Mouse (Mus musculus) CH12.LX (cell line): ENCODE results near the gene Vta1. TPM values are rescaled to one million over a fixed set of nuclear protein-coding genes. Genes with fewer than 3 reads are reported as not detected.

Source experiments
- DNase-seq: peaks from one replicate; pipeline ENCODE4 v3.0.0-alpha.2; 2013; ENCODE audit errors: extremely low read depth
- H3K27ac ChIP-seq: 2 replicates; pipeline ENCODE4 v1.5.1; 2012; ENCODE audit warnings: low read depth, mild to moderate bottlenecking, control low read depth, moderate library complexity; ENCODE audit not compliant: insufficient read depth
- H3K27me3 ChIP-seq: replicated peaks from 2 replicates; pipeline ENCODE3; 2012; ENCODE audit warnings: inconsistent platforms
- H3K36me3 ChIP-seq, 2 experiments: replicated peaks in 1 of 2; 2 replicates each; pipeline versions ENCODE3 to v1.6.1; 2012; ENCODE audit warnings: inconsistent platforms in 1 of 2, low read length in 1 of 2, mild to moderate bottlenecking in 1 of 2, mixed read lengths in 1 of 2, moderate library complexity in 1 of 2; ENCODE audit not compliant: control insufficient read depth in 1 of 2, insufficient read depth in 1 of 2
- H3K4me1 ChIP-seq, 2 experiments: 2 replicates each; pipeline ENCODE4 v1.6.1; 2012; ENCODE audit warnings: inconsistent platforms in 1 of 2, moderate library complexity in 1 of 2; ENCODE audit not compliant: insufficient read depth in 2 of 2, control insufficient read depth in 1 of 2
- H3K4me2 ChIP-seq: 2 replicates; pipeline ENCODE4 v1.6.1; 2012; ENCODE audit warnings: low read depth, mild to moderate bottlenecking, control low read depth; ENCODE audit not compliant: poor library complexity, insufficient read depth, severe bottlenecking
- H3K4me3 ChIP-seq, 3 experiments: fragments of 150-350 bp in 1 of 3; sonication (generic) in 1 of 3; replicated peaks in 1 of 3; 2 replicates each; pipeline versions ENCODE3 to v1.5.1; 2011 to 2012; ENCODE audit warnings: low read depth in 2 of 3, low read length in 2 of 3, mild to moderate bottlenecking in 2 of 3, moderate library complexity in 2 of 3, control low read depth in 1 of 3, improper control_type of control experiment in 1 of 3, inconsistent platforms in 1 of 3, mixed read lengths in 1 of 3; ENCODE audit not compliant: poor library complexity in 1 of 3
- H3K79me2 ChIP-seq: replicated peaks from 2 replicates; pipeline ENCODE4 v1.6.1; 2012; ENCODE audit warnings: mild to moderate bottlenecking, moderate library complexity; ENCODE audit not compliant: control insufficient read depth, poor library complexity, insufficient read depth, severe bottlenecking; ENCODE audit errors: extremely low read depth
- H3K9ac ChIP-seq: 2 replicates; pipeline ENCODE4 v1.6.1; 2012; ENCODE audit warnings: low read depth, mild to moderate bottlenecking, control low read depth, moderate library complexity; ENCODE audit not compliant: insufficient read depth
- H3K9me3 ChIP-seq: replicated peaks from 2 replicates; pipeline ENCODE3; 2012; ENCODE audit warnings: low read length, inconsistent platforms, mixed read lengths
- BHLHE40 ChIP-seq: IDR thresholded peaks from 2 replicates; pipeline ENCODE4 v1.6.1; 2011; ENCODE audit warnings: mild to moderate bottlenecking, low read depth, low read length, improper control_type of control experiment
- CHD1 ChIP-seq: IDR thresholded peaks from 2 replicates; pipeline ENCODE4 v1.6.1; 2012; ENCODE audit warnings: low read depth, low read length, improper control_type of control experiment, inconsistent platforms
- CHD2 ChIP-seq: IDR thresholded peaks from 2 replicates; pipeline ENCODE4 v1.6.1; 2011; ENCODE audit warnings: low read length, improper control_type of control experiment
- ELF1 ChIP-seq: IDR thresholded peaks from 2 replicates; pipeline ENCODE4 v1.6.1; 2014; ENCODE audit warnings: low read depth, mild to moderate bottlenecking, inconsistent platforms, low read length, improper control_type of control experiment
- ETS1 ChIP-seq: conservative IDR thresholded peaks from 2 replicates; pipeline ENCODE4 v1.6.1; 2012; ENCODE audit warnings: low read depth, mild to moderate bottlenecking, inconsistent platforms, low read length, improper control_type of control experiment, moderate library complexity
- GABPA ChIP-seq: IDR thresholded peaks from 2 replicates; pipeline ENCODE4 v1.6.1; 2012; ENCODE audit warnings: low read depth, low read length, improper control_type of control experiment, inconsistent platforms; ENCODE audit not compliant: insufficient replicate concordance
- HCFC1 ChIP-seq: IDR thresholded peaks from 2 replicates; pipeline ENCODE4 v1.6.1; 2012; ENCODE audit warnings: low read depth, mild to moderate bottlenecking, inconsistent platforms, low read length, improper control_type of control experiment
- JUN ChIP-seq: IDR thresholded peaks from 2 replicates; pipeline ENCODE4 v1.6.1; 2011; ENCODE audit warnings: low read depth, mild to moderate bottlenecking, low read length, improper control_type of control experiment, moderate library complexity; ENCODE audit not compliant: insufficient read depth
- JUND ChIP-seq: conservative IDR thresholded peaks from 2 replicates; pipeline ENCODE4 v1.6.1; 2011; ENCODE audit warnings: low read depth, low read length, improper control_type of control experiment
- KAT2A ChIP-seq: IDR thresholded peaks from 2 replicates; pipeline ENCODE4 v1.6.1; 2012; ENCODE audit warnings: low read length, improper control_type of control experiment, inconsistent platforms; ENCODE audit not compliant: insufficient replicate concordance
- MAFK ChIP-seq: IDR thresholded peaks from 2 replicates; pipeline ENCODE4 v1.6.1; 2011; ENCODE audit warnings: low read length, improper control_type of control experiment; ENCODE audit not compliant: insufficient replicate concordance
- MAZ ChIP-seq: IDR thresholded peaks from 2 replicates; pipeline ENCODE4 v1.6.1; 2012; ENCODE audit warnings: low read depth, mild to moderate bottlenecking, inconsistent platforms, low read length, improper control_type of control experiment, moderate library complexity
- NELFE ChIP-seq: IDR thresholded peaks from 2 replicates; pipeline ENCODE4 v1.6.1; 2011; ENCODE audit warnings: low read depth, low read length, improper control_type of control experiment
- NRF1 ChIP-seq: IDR thresholded peaks from 2 replicates; pipeline ENCODE4 v1.6.1; 2014; ENCODE audit warnings: low read depth, mild to moderate bottlenecking, inconsistent platforms, low read length, improper control_type of control experiment, moderate library complexity
- PAX5 ChIP-seq: IDR thresholded peaks from 2 replicates; pipeline ENCODE4 v1.6.1; 2012; ENCODE audit warnings: low read length, inconsistent platforms, mixed read lengths
- POLR2A ChIP-seq: IDR thresholded peaks from 2 replicates; pipeline ENCODE4 v1.6.1; 2011; ENCODE audit warnings: low read depth, mild to moderate bottlenecking, improper control_type of control experiment, low read length
- SMC3 ChIP-seq: IDR thresholded peaks from 2 replicates; pipeline ENCODE4 v1.6.1; 2011; ENCODE audit warnings: low read depth, low read length, improper control_type of control experiment
- TBP ChIP-seq: conservative IDR thresholded peaks from 2 replicates; pipeline ENCODE4 v1.6.1; 2011; ENCODE audit warnings: low read depth, low read length, improper control_type of control experiment
- TCF12 ChIP-seq: IDR thresholded peaks from 2 replicates; pipeline ENCODE4 v1.6.1; 2014; ENCODE audit warnings: low read depth, mild to moderate bottlenecking, inconsistent platforms, low read length, improper control_type of control experiment
- USF1 ChIP-seq: IDR thresholded peaks from 2 replicates; pipeline ENCODE4 v1.6.1; 2014; ENCODE audit warnings: low read depth, mild to moderate bottlenecking, inconsistent platforms, low read length, improper control_type of control experiment
- USF2 ChIP-seq: conservative IDR thresholded peaks from 2 replicates; pipeline ENCODE4 v1.6.1; 2011; ENCODE audit warnings: low read depth, low read length, improper control_type of control experiment
- ZKSCAN1 ChIP-seq: IDR thresholded peaks from 2 replicates; pipeline ENCODE4 v1.6.1; 2012; ENCODE audit warnings: low read depth, inconsistent platforms, low read length, improper control_type of control experiment, borderline replicate concordance
- ZMIZ1 ChIP-seq: IDR thresholded peaks from 2 replicates; pipeline ENCODE4 v1.6.1; 2012; ENCODE audit warnings: low read depth, mild to moderate bottlenecking, inconsistent platforms, low read length, improper control_type of control experiment
- ZNF384 ChIP-seq: IDR thresholded peaks from 2 replicates; pipeline ENCODE4 v1.6.1; 2012; ENCODE audit warnings: low read depth, low read length, improper control_type of control experiment, inconsistent platforms
- dilution Hi-C: fragments of 300-500 bp; cut with MboI; formaldehyde crosslinking; loops from 2 replicates; pipeline ENCODE4 v1.14.3; 2020; ENCODE audit warnings: low sequenced_read_pairs; ENCODE audit not compliant: extremely low pct_unique_long_range_greater_than_20kb, extremely low pct_ligation_motif_present
- in situ Hi-C: fragments of 300-500 bp; cut with MboI; formaldehyde crosslinking; loops from 3 replicates; pipeline ENCODE4 v1.14.3; 2019; ENCODE audit warnings: low sequenced_read_pairs, low pct_ligation_motif_present, low pct_unique_long_range_greater_than_20kb, mixed read lengths
- polyA plus RNA-seq: library from polyadenylated mRNA; unstranded; fragments of >175 nt; gene quantifications from 2 replicates; pipeline ENCODE4 v1.2.1, GENCODE M21; 2012; ENCODE audit warnings: low read depth; ENCODE audit not compliant: insufficient read length
- total RNA-seq, 2 experiments: library from RNA; depleted of rRNA; stranded (reverse); fragments of 300-350 nt in 1 of 2; fragments of >200 nt in 1 of 2; gene quantifications; 2 replicates each; pipeline ENCODE4 v1.2.3; 2012 to 2014

Vta1 gene
- total and polyA plus RNA-seq, 3 experiments = 50.0 to 91.7 (median 82.1) TPM

- H3K4me3 ChIP-seq = no peak overlapping the region
- in situ Hi-C loops = no loop called here
- dilution Hi-C loops = no loop called here
- H3K9ac ChIP-seq = no peak overlapping the region
- H3K4me1 ChIP-seq = no peaks in the 10 kb centered on the region
- TF ChIP-seq BHLHE40 (no peak), MAZ (no peak), PAX5 (no peak), NRF1 (no peak), TBP (no peak), ZKSCAN1 (no peak), ZMIZ1 (no peak), NELFE (no peak), TCF12 (no peak), POLR2A (no peak), MAFK (no peak), USF2 (no peak), USF1 (no peak), CHD2 (no peak)
- H3K27ac ChIP-seq = no peak overlapping the region
- no peak overlapping the region for H3K4me2 ChIP-seq
- no peaks in the 10 kb centered on the region for H3K27me3 ChIP-seq
- no peaks in the 10 kb centered on the region for H3K9me3 ChIP-seq
- H3K79me2 ChIP-seq = no peaks in the 10 kb centered on the region
- DNase-seq = no peak
- no peaks in the 10 kb centered on the region for H3K36me3 ChIP-seq
These were observed 65.7 kb downstream of the Vta1 start for GRCm38 (mm10) chr10:14639635-14640034.

- dilution Hi-C loops (no loop called here), in situ Hi-C loops (no loop called here)
- Histone ChIP-seq H3K79me2 (no peaks in the 10 kb centered on the region), H3K36me3 (no peaks in the 10 kb centered on the region), H3K27ac (no peak overlapping the region), H3K27me3 (no peaks in the 10 kb centered on the region), H3K4me1 (no peaks in the 10 kb centered on the region), H3K9me3 (no peaks in the 10 kb centered on the region), H3K4me3 (no peak overlapping the region), H3K9ac (no peak overlapping the region), H3K4me2 (no peak overlapping the region)
- DNase-seq = no peak
- no peak for TF ChIP-seq BHLHE40
- TF ChIP-seq SMC3 = no peak
- TF ChIP-seq JUND = no peak
- no peak for TF ChIP-seq HCFC1
- no peak for TF ChIP-seq ETS1
- no peak for TF ChIP-seq NELFE
- TF ChIP-seq ELF1 = no peak
- no peak for TF ChIP-seq CHD1
- no peak for TF ChIP-seq GABPA
- no peak for TF ChIP-seq JUN
- no peak for TF ChIP-seq ZNF384
- no peak for TF ChIP-seq KAT2A
These were observed 66.3 kb downstream of the Vta1 start for GRCm38 (mm10) chr10:14639043-14639442.
